Mouse (Mus musculus): Measurements from ENCODE around the gene Id3. TPM values are rescaled to one million over a fixed set of nuclear protein-coding genes. Genes with fewer than 3 reads are reported as not detected.

Id3 gene
- polyA plus RNA-seq, 1 experiment from 2014 or later: 330 TPM

DNA sequence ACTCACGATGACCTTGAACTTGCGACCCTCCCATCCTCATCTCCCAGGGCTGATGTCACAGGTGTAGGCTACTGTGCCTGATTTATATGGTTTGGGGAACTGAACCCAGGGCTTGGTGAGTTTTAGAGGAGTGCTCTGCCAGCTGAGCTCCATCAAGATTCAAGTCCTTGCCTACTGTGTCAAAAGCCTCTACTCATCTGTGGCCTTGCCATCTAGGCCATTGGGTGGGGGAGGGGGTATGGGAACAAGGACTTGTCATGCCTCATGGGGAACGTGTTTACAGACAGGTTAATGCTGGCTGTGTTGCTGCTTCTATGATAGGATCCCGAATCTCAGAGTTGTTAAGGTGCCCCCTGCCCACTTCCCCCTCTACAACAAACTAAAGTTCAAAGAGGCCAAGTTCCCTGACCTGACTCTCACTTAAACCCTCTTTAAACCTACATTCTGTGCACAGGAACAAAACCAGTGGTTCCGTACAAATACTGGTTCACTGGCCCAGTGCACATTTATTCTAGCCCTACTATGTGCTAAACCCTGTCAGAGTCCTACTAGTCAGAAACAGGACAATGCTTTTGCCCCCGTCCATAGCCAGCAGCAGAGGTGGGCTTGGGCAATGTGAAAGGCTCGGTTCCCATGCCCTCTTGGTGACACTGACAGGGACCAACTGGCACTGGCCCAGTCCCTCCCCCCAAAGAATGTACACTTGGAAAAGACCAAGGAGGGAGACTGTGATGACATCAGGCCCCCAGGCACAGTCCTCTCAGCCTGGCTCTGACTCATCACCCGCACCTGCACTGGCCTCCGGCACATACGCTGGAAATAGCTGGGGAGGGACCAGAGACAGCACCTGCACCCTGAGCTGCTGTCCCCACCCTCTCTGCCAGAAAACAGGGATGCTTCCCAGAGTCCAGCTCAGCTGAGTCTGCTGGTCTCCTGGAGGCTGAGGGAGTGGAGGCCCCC, 33.1 kb upstream of the Id3 start:
- no peak overlapping the region for H3K27ac ChIP-seq
- H3K27me3 ChIP-seq (replicated peaks): 0 out of 2 replicates have a peak, but pooled peaks cover 2% of the 10 kb centered on the region
- no peak overlapping the region for H3K9ac ChIP-seq
- no peak overlapping the region for H3K4me3 ChIP-seq
- H3K4me2 ChIP-seq (replicated peaks): no peak overlapping the region
- no peaks in the 10 kb centered on the region for H3K36me3 ChIP-seq
- 82% methylated on average over 10 of the region's 10 CpGs for WGBS
- ATAC-seq (ENCODE audit: low FRiP score, low read depth): no peak
- H3K9me3 ChIP-seq: no peaks in the 10 kb centered on the region
- H3K4me1 ChIP-seq: peaks cover 2% of the 10 kb centered on the region

DNA sequence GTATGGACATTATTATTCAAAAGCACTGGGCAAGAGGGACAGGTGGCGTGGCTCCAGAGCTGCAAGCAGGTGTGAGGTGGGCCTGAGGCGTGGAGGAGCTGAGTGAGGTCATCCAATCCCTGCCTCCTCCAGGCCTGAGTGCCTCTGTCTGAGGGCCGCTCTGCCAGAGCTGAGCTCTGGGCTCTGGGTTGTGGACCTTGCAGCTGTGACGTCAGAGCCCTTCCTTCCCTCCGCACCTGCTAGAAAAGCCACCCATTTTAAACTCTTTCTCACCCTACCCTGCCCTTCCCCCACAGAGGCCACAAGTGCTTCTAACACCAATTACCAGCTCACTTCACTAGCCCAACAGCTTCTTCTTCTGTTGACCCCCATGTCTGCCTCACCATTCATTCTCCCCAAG, 31.0 kb upstream of the Id3 start:
- Histone ChIP-seq H3K4me2 (replicated peaks) (no peak overlapping the region), H3K9me3 (no peaks in the 10 kb centered on the region), H3K9ac (no peak overlapping the region), H3K27me3 (replicated peaks) (no peaks in the 10 kb centered on the region), H3K27ac (no peak overlapping the region), H3K4me1 (no peaks in the 10 kb centered on the region), H3K36me3 (no peaks in the 10 kb centered on the region), H3K4me3 (no peak overlapping the region)
- ATAC-seq (ENCODE audit: low FRiP score, low read depth): no peak
- WGBS: 74% methylated on average over 5 of the region's 5 CpGs

DNA sequence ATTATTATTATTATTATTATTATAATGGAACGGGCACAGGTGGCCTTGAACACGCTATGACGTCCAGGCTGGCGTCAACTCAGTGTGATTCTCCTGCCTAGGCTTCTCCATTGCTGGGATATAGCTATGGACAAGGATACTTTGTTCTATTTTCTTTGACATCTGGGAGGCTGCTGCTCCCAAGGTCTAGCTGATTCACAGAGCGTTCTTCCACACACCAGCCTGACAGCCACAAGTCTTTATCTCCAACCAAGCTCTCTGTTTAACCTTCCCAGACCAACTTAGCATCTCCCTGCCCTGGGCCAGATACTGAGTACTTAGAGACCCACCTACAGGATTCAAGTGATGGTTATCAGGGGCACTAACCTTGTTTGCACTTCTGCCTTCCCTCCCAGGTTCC, 28.6 kb upstream of the Id3 start:
- no peak overlapping the region for H3K4me3 ChIP-seq
- H3K9ac ChIP-seq: no peak overlapping the region
- 85% methylated on average over 5 of the region's 5 CpGs for WGBS
- H3K9me3 ChIP-seq: no peaks in the 10 kb centered on the region
- H3K27ac ChIP-seq: no peak overlapping the region
- H3K36me3 ChIP-seq: no peaks in the 10 kb centered on the region
- no peak overlapping the region for H3K4me2 ChIP-seq (replicated peaks)
- no peaks in the 10 kb centered on the region for H3K27me3 ChIP-seq (replicated peaks)
- no peak for ATAC-seq (ENCODE audit: low FRiP score, low read depth)
- H3K4me1 ChIP-seq: no peaks in the 10 kb centered on the region

DNA sequence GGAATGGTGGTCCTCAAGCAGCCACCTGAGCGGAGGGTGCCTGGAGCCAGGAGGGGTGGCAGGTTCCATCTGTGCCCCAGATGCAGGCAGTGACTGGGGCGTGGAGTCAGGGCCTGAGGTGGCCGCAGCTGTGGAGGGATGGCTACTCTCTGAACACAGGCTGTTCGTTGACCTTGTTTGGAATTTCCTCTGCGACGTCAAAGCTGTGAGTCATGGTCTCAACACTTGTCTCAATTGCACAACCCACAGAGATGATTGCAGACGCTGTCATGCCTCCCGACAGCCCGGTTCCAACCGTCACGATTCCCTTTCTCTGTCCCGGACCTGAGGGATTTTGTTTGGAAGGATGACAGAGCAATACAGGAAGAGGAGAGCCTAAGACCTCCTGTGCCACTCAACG, 26.3 kb upstream of the Id3 start:
- ATAC-seq (ENCODE audit: low FRiP score, low read depth): no peak
- no peak overlapping the region for H3K27ac ChIP-seq
- WGBS: 64% methylated on average over 13 of the region's 13 CpGs

DNA sequence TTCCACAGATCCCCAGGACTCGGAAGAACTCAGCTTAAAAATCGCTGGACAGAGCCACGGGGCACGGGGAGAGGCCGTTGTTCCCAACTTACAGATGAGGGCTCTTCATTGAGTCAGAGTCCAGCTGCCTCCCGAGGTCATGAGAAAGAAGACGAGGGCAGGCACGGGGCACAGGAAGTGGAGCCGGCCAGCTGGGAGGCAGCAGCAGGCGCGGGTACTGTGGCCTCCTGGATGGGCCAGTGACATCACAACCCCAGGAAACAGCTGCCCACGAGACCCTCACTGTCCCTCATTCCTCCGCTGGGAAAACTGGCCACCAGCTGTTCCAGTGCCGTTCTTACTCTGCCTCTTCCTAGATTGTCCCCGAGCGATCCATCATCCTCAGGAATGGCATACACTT, 23.3 kb upstream of the Id3 start:
- peaks cover 5% of the 10 kb centered on the region; the same call in 1 of the 2 replicates for H3K4me1 ChIP-seq
- H3K27ac ChIP-seq: no peak overlapping the region
- H3K36me3 ChIP-seq: no peaks in the 10 kb centered on the region
- WGBS: 36% methylated on average over 16 of the region's 16 CpGs
- H3K9ac ChIP-seq: no peak overlapping the region
- H3K4me2 ChIP-seq (replicated peaks): no peak overlapping the region
- H3K4me3 ChIP-seq: no peak overlapping the region
- no peaks in the 10 kb centered on the region for H3K9me3 ChIP-seq
- ATAC-seq (ENCODE audit: low FRiP score, low read depth): no peak
- no peaks in the 10 kb centered on the region for H3K27me3 ChIP-seq (replicated peaks)

More for the DNA sequence above, 26.3 kb upstream of the Id3 start:
- H3K4me1 ChIP-seq: peaks cover 5% of the 10 kb centered on the region; the same call in 1 of the 2 replicates
- H3K4me3 ChIP-seq: no peak overlapping the region
- H3K4me2 ChIP-seq (replicated peaks): no peak overlapping the region
- H3K27me3 ChIP-seq (replicated peaks): no peaks in the 10 kb centered on the region
- H3K36me3 ChIP-seq: no peaks in the 10 kb centered on the region
- H3K9me3 ChIP-seq: no peaks in the 10 kb centered on the region
- no peak overlapping the region for H3K9ac ChIP-seq

DNA sequence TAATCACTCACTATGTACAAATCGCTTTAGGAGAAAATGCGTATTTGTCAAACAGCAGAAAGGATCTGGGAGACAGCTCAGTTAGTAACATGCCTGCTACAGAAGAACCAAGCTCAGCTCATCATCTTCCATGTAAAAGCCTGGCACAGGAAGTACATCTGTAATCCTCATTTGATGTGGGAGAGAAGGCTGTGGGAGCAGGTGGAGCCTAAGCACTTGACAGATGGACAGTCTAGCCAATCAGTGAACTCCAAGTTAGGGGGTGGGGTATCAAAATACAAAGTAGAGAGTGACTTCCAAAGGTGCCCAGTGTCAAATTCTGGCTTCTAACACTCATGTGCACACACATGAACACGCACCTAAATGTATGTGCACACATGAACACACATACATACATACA, 22.1 kb upstream of the Id3 start:
- peaks cover 5% of the 10 kb centered on the region; the same call in 1 of the 2 replicates for H3K4me1 ChIP-seq
- no peak overlapping the region for H3K4me2 ChIP-seq (replicated peaks)
- no peaks in the 10 kb centered on the region for H3K27me3 ChIP-seq (replicated peaks)
- WGBS: 92% methylated on average over 3 of the region's 3 CpGs
- H3K36me3 ChIP-seq: no peaks in the 10 kb centered on the region
- H3K27ac ChIP-seq: no peak overlapping the region
- H3K9me3 ChIP-seq: no peaks in the 10 kb centered on the region
- no peak overlapping the region for H3K4me3 ChIP-seq
- H3K9ac ChIP-seq: no peak overlapping the region
- no peak for ATAC-seq (ENCODE audit: low FRiP score, low read depth)

DNA sequence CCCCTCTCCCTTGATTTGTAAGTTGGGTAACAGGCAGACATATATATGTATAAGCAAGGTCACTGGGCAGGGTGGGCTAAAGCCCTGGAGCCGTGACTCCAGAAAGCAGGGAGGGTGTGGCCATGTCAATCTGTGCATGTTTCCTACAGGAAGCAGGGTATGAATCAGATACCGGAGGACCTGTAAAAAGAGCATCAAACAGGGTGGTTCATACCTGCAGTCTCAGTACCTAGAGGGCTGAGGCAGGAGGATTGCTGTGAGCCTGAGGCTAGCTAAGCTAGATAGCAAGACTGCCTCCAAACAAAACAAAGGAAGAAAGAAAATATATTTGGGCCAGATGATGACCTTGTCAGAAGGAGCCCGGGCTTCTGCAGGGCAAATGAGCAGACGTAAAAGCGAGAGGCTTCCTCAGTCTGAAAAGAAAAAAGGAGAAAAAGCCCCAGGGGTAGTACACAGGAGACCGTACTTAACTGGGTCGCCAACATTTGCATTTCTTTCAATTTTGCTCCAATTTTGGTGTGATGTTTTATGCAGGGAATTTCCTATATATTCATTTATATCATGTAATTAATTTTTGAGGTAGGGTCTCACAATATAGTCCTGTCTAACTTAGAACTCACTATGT, 21.3 kb upstream of the Id3 start:
- ATAC-seq (ENCODE audit: low FRiP score, low read depth): no peak

DNA sequence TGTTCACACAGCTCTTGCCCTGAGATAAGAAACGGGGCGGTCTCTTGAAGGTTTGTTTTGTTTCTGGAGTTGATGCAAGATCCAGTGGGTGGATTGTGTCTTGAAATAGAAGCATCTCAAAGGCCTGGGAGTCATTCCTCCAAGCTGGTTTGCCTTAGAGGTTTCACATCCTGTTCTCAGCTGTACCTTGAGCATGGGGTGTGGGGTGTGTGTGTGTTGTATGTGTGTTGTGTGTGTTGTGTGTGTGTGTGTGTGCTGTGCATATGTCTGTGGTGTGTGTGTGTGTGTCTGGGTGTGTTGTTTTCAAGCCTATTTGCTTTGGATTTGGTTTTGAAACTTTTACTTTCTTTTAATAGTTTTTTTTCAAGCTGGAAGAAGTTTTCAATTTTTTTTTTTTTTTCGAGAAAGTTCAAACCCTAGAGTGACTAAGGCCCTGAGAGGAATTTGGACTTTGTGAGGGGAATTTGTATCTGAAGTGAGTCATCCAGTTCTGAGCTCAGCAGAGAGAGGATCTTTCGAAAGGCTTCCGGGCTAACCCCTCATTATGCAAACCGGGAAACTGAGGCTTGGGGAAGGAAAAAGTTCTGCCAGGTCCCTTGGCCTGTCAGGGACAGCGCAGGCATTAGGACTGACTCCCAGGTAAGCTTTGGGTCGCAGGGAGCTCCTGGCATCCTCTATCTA, 20.0 kb upstream of the Id3 start:
- no peak overlapping the region for H3K4me3 ChIP-seq
- no peak overlapping the region for H3K9ac ChIP-seq
- no peak for ATAC-seq (ENCODE audit: low FRiP score, low read depth)
- WGBS: 73% methylated on average over 8 of the region's 8 CpGs
- no peak overlapping the region for H3K27ac ChIP-seq
- H3K4me2 ChIP-seq (replicated peaks): no peak overlapping the region
- H3K36me3 ChIP-seq: no peaks in the 10 kb centered on the region
- peaks cover 5% of the 10 kb centered on the region; the same call in 1 of the 2 replicates for H3K4me1 ChIP-seq
- H3K9me3 ChIP-seq: no peaks in the 10 kb centered on the region
- H3K27me3 ChIP-seq (replicated peaks): no peaks in the 10 kb centered on the region

More for the DNA sequence above, 21.3 kb upstream of the Id3 start:
- Histone ChIP-seq H3K27ac (no peak overlapping the region), H3K4me3 (no peak overlapping the region), H3K9ac (no peak overlapping the region), H3K27me3 (replicated peaks) (no peaks in the 10 kb centered on the region), H3K4me2 (replicated peaks) (no peak overlapping the region), H3K9me3 (no peaks in the 10 kb centered on the region), H3K36me3 (no peaks in the 10 kb centered on the region), H3K4me1 (peaks cover 5% of the 10 kb centered on the region; the same call in 1 of the 2 replicates)
- WGBS: 82% methylated on average over 7 of the region's 7 CpGs

DNA sequence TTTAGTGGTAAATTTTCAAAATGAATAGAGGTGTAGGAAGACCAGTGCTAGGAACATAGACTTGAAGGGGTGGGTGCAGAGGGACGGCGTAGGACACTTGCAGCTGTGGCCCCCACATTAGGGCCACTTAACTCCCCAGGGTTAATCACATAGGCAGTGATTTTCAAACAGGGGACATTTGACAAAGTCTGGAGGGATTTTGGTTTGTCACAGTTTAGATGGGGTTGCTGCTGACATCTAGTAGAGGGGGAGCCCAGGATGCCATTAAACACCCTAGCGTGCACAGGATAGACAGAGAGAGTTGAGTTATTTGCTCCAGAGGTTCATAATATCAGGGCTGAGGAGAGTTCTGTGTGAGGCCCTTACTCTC, 19.5 kb upstream of the Id3 start:
- Histone ChIP-seq H3K9ac (no peak overlapping the region), H3K27me3 (replicated peaks) (no peaks in the 10 kb centered on the region), H3K4me2 (replicated peaks) (no peak overlapping the region), H3K9me3 (no peaks in the 10 kb centered on the region), H3K4me1 (peaks cover 5% of the 10 kb centered on the region; the same call in 1 of the 2 replicates), H3K4me3 (no peak overlapping the region), H3K27ac (no peak overlapping the region), H3K36me3 (no peaks in the 10 kb centered on the region)
- whole genome bisulfite sequencing: 84% methylated on average over 3 of the region's 3 CpGs
- no peak for ATAC-seq (ENCODE audit: low FRiP score, low read depth)

DNA sequence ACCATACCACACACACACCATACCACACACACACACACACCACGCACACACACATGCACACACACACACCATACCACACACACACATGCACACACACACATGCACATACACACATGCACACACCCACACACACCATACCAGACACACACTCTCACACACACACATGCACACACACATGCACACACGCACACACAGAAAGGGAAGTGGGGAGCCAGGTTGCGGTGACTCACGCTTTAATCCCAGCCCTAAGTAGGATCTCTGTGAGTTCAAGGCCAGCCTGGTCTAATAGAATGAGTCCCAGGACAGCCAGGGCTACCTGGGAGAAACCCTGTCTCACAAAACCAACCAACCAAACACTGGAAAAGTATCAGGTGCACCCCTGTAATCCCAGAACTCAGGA, 18.7 kb upstream of the Id3 start:
- no peaks in the 10 kb centered on the region for H3K27me3 ChIP-seq (replicated peaks)
- H3K4me2 ChIP-seq (replicated peaks): no peak overlapping the region
- H3K27ac ChIP-seq: no peak overlapping the region
- H3K9ac ChIP-seq: no peak overlapping the region
- WGBS: 94% methylated on average over 4 of the region's 4 CpGs
- no peaks in the 10 kb centered on the region for H3K9me3 ChIP-seq
- H3K4me1 ChIP-seq: peaks cover 5% of the 10 kb centered on the region; the same call in 1 of the 2 replicates
- H3K36me3 ChIP-seq: no peaks in the 10 kb centered on the region
- no peak for ATAC-seq (ENCODE audit: low FRiP score, low read depth)
- no peak overlapping the region for H3K4me3 ChIP-seq

DNA sequence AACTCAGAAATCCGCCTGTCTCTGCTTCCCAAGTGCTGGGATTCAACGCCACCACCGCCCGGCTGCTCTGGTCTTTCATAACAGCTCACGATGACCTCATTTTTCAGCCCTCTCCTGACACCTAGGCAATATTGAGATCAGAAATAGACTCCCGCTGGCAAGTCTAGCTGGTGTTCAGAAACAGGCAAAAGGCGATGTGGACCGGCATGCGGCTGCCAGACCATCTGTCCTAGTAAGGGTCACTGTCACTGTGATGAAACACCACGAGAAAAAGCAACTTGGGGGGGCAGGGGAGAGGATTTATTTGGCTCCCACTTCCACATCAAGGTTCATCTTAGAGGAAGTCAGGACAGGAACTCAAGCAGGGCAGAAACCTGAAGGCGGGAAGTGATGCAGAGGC, 17.8 kb upstream of the Id3 start:
- no peak overlapping the region for H3K4me3 ChIP-seq
- no peak overlapping the region for H3K4me2 ChIP-seq (replicated peaks)
- H3K27ac ChIP-seq: no peak overlapping the region

DNA sequence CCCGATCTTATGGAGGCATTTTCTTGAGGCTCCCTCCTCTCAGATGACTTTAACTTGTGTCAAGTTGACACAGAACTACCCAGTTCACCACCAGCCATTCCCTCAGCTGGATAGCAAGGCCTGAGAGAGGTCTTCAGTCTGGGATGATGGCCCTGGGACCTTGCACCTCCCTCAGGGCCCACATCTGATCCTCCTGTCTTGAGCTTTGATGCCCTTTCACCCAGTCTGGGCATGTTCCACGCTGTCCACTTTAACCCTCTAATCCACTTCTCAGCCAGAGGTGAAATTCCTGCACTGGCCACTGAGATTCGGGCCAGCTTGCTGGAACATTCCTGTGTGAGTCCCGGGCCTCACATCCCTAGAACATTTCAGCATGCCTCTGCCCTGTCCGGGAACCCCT, 17.3 kb upstream of the Id3 start:
- ATAC-seq (ENCODE audit: low FRiP score, low read depth): no peak
- no peak overlapping the region for H3K4me3 ChIP-seq
- H3K27ac ChIP-seq: no peak overlapping the region
- no peaks in the 10 kb centered on the region for H3K36me3 ChIP-seq
- 81% methylated on average over 5 of the region's 5 CpGs for WGBS
- H3K9ac ChIP-seq: no peak overlapping the region
- H3K27me3 ChIP-seq (replicated peaks): no peaks in the 10 kb centered on the region
- no peaks in the 10 kb centered on the region for H3K4me1 ChIP-seq
- no peaks in the 10 kb centered on the region for H3K9me3 ChIP-seq
- H3K4me2 ChIP-seq (replicated peaks): no peak overlapping the region

More for the DNA sequence above, 17.8 kb upstream of the Id3 start:
- H3K9ac ChIP-seq: no peak overlapping the region
- 88% methylated on average over 11 of the region's 11 CpGs for WGBS
- ATAC-seq (ENCODE audit: low FRiP score, low read depth): no peak
- no peaks in the 10 kb centered on the region for H3K9me3 ChIP-seq
- H3K36me3 ChIP-seq: no peaks in the 10 kb centered on the region
- no peaks in the 10 kb centered on the region for H3K4me1 ChIP-seq
- no peaks in the 10 kb centered on the region for H3K27me3 ChIP-seq (replicated peaks)
